Comparison of ENCODE assay signal across 8 mouse cellular contexts in the genomic region with DNA sequence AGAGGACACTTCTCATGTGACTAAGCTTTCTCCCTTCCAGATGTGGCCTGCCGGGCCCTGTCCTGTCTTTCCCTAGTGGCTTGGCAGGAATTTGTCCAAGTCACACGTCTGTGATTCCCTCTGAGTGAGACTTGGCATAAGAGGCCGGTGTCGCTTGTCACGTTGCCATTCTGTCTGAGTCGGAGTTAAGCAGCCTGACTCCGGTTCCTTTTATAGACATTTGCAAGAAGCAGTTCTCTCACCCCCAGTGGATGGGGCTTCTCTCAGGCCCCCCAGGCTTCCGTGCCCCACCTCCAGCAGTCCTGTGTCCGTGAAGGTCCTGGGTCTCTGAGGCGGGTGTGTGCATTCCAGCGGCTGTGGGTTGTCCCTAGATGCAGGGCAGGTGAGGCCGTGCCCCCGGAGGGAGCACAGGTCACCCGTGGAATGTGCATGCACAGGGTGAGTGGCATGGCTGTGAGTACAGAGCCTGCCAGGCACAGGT. TPM values are rescaled to one million over a fixed set of nuclear protein-coding genes. Genes with fewer than 3 reads are reported as not detected.
A peak's percentile ranks its signal among the peaks of the same experiment; 100 is the strongest.
DNase-seq lines count a peak whose midpoint lies in the region; ATAC-seq and TF ChIP-seq lines count a peak whose summit lies in the region.

No protein-coding gene starts in this region.

- no peaks in the 10 kb centered on the region for H3K27me3 ChIP-seq in kidney, adult 2 months (replicated peaks; ENCODE audit: control insufficient read depth, insufficient read depth, low read length)
- H3K27me3 ChIP-seq in lung, postnatal 0 days (replicated peaks; ENCODE audit: insufficient read depth, low read length) = no peaks in the 10 kb centered on the region

- no peaks in the 10 kb centered on the region for H3K9me3 ChIP-seq in lung, postnatal 0 days (ENCODE audit: low read length)

- DNase-seq in cerebellum, adult 11 months = peak; percentile 27
- no peak for DNase-seq in cerebellum, adult 18-20 months
- DNase-seq in heart, adult 9 months (ENCODE audit: low spot score in 2 of 2) = peak; percentile 85 to 86
- DNase-seq in kidney, adult 2 months = peak; percentile 88
- peak; percentile 83 for DNase-seq in lung, postnatal 0 days (ENCODE audit: low spot score)
- peak; percentile 39 for DNase-seq in telencephalon, adult 2 months (ENCODE audit: low read depth, low spot score)

- ATAC-seq in lung, postnatal 0 days = peak; percentile 11; the same call in 1 of the 2 replicates
- no peak for ATAC-seq in monocyte, adult 5-6 weeks (replicated peaks; ENCODE audit: insufficient number of reproducible peaks, low FRiP score, low TSS enrichment, poor library complexity, severe bottlenecking)

- H3K27ac ChIP-seq in cortical plate, adult 2 months (ENCODE audit: insufficient read depth, low read length) = no peak overlapping the region
- H3K27ac ChIP-seq in kidney, adult 2 months (ENCODE audit: insufficient read depth, low read depth, low read length) = peak overlapping the region; percentile 78
- H3K27ac ChIP-seq in lung, postnatal 0 days (ENCODE audit: low read length) = peak overlapping the region; percentile 98

- TF ChIP-seq EP300 in lung, postnatal 0 days (IDR thresholded peaks at IDR 0.05) = no peak

- peaks cover 23% of the 10 kb centered on the region for H3K4me1 ChIP-seq in cortical plate, adult 2 months (ENCODE audit: control insufficient read depth, insufficient read depth, low read length)
- H3K4me1 ChIP-seq in kidney, adult 2 months (ENCODE audit: control insufficient read depth, insufficient read depth, low read length) = peaks cover 50% of the 10 kb centered on the region
- H3K4me1 ChIP-seq in lung, postnatal 0 days (ENCODE audit: insufficient read depth, low read depth, low read length) = peaks cover 22% of the 10 kb centered on the region

- TF ChIP-seq CTCF in cortical plate, adult 2 months (IDR thresholded peaks at IDR 0.05; ENCODE audit: extremely low read depth, insufficient read depth, low read length) = no peak
- no peak for TF ChIP-seq CTCF in kidney, adult 2 months (conservative IDR thresholded peaks at IDR 0.05; ENCODE audit: insufficient read depth, insufficient read length, low read depth, low read length)
- no peak for TF ChIP-seq CTCF in lung, postnatal 0 days (IDR thresholded peaks at IDR 0.05)

- WGBS in kidney, adult 2 months = 11% methylated on average over 14 of the region's 14 CpGs
- WGBS in lung, postnatal 0 days = 15% methylated on average over 14 of the region's 14 CpGs

- H3K4me2 ChIP-seq in lung, postnatal 0 days (replicated peaks; ENCODE audit: low read depth, low read length) = peak overlapping the region; percentile 76

- peak overlapping the region; percentile 97; the same call in 1 of the 2 replicates for H3K9ac ChIP-seq in lung, postnatal 0 days (replicated peaks; ENCODE audit: low read depth)

- TF ChIP-seq POLR2A in cortical plate, adult 2 months (IDR thresholded peaks at IDR 0.05; ENCODE audit: extremely low read depth, insufficient read depth, low read length) = no peak
- no peak for TF ChIP-seq POLR2A in kidney, adult 2 months (IDR thresholded peaks at IDR 0.05; ENCODE audit: low read depth, low read length)

- peak overlapping the region; percentile 97 for H3K4me3 ChIP-seq in cortical plate, adult 2 months (ENCODE audit: insufficient read depth, low read length)
- H3K4me3 ChIP-seq in kidney, adult 2 months (ENCODE audit: insufficient read depth, low read depth, low read length) = peak overlapping the region; percentile 19
- peak overlapping the region; percentile 99 for H3K4me3 ChIP-seq in lung, postnatal 0 days (ENCODE audit: low read depth, low read length)

- H3K36me3 ChIP-seq in kidney, adult 2 months (ENCODE audit: control insufficient read depth, insufficient read depth, low read length) = no peaks in the 10 kb centered on the region; the same call in 1 of the 2 replicates
- H3K36me3 ChIP-seq in lung, postnatal 0 days (ENCODE audit: insufficient read depth, low read length) = 0 out of 2 replicates have a peak, but pooled peaks cover 7% of the 10 kb centered on the region

RNA-seq across cellular contexts. Expression of gene Bri3, which starts 13.9 kb away (rescaled TPM):
- 103 and 104 TPM in 2 replicates for polyA plus RNA-seq in cortical plate, adult 2 months (2012; rRNA removed)
- 190 and 242 TPM in 2 replicates for polyA plus RNA-seq in kidney, adult 2 months (2012; rRNA removed)
- 278 and 286 TPM in 2 replicates for polyA plus RNA-seq in lung, postnatal 0 days (2015; fragmentation: Nextera tagmentation; extraction: Ambion mirVana)
- total RNA-seq in monocyte, adult 5-6 weeks (2017) = 36.6 to 109 TPM (median 73.7 TPM) in 3 replicates

RNA-seq across cellular contexts. Expression of gene Tecpr1, which starts 34.8 kb away (rescaled TPM):
- polyA plus RNA-seq in cortical plate, adult 2 months (2012; rRNA removed) = 78.4 and 87.2 TPM in 2 replicates
- 35.6 and 36.6 TPM in 2 replicates for polyA plus RNA-seq in kidney, adult 2 months (2012; rRNA removed)
- 34.1 and 35.0 TPM in 2 replicates for polyA plus RNA-seq in lung, postnatal 0 days (2015; fragmentation: Nextera tagmentation; extraction: Ambion mirVana)
- 30.0 to 63.8 TPM (median 35.3 TPM) in 3 replicates for total RNA-seq in monocyte, adult 5-6 weeks (2017)

Comparison
In these comparisons a context has a peak if more than half of its experiments do, and no peak if none do; other contexts are left out.
1. DNase-seq: peak in cerebellum, adult 11 months (single experiment), heart, adult 9 months (2 of 2), kidney, adult 2 months (single experiment), lung, postnatal 0 days (single experiment) and telencephalon, adult 2 months (single experiment); none in cerebellum, adult 18-20 months (0 of 2).
2. H3K4me3 ChIP-seq: peak in every context shown above with its lines; median percentile 99 in lung, postnatal 0 days; 97 in cortical plate, adult 2 months; 19 in kidney, adult 2 months.